Mouse (Mus musculus): ENCODE data around the gene Ccndbp1. TPM values are rescaled to one million over a fixed set of nuclear protein-coding genes. Genes with fewer than 3 reads are reported as not detected.

Gene Ccndbp1
- polyA plus RNA-seq, 1 experiment = 12.3 TPM

GRCm38 (mm10) chr2:120998863-120999262, 9.3 kb upstream of the Ccndbp1 start:
- no peak overlapping the region for H3K4me3 ChIP-seq (replicated peaks)
- no peaks in the 10 kb centered on the region; the same call in 1 of the 2 replicates for H3K9me3 ChIP-seq
- H3K27me3 ChIP-seq (replicated peaks) = no peaks in the 10 kb centered on the region
- peaks cover 11% of the 10 kb centered on the region for H3K36me3 ChIP-seq (replicated peaks; ENCODE audit: low read length)
- TF ChIP-seq FLI1 (IDR thresholded peaks at IDR 0.05; ENCODE audit: low read length) = no peak
- no peak for TF ChIP-seq GATA1 (IDR thresholded peaks at IDR 0.05; ENCODE audit: borderline replicate concordance, low read length)
- no peaks in the 10 kb centered on the region for H3K4me1 ChIP-seq

GRCm38 (mm10) chr2:121003586-121003985, 4.6 kb upstream of the Ccndbp1 start:
- TF ChIP-seq FLI1 (IDR thresholded peaks at IDR 0.05; ENCODE audit: low read length) = no peak
- TF ChIP-seq GATA1 (IDR thresholded peaks at IDR 0.05; ENCODE audit: borderline replicate concordance, low read length) = no peak
- H3K4me1 ChIP-seq = peaks cover 14% of the 10 kb centered on the region
- H3K36me3 ChIP-seq (replicated peaks; ENCODE audit: low read length) = peaks cover 11% of the 10 kb centered on the region

GRCm38 (mm10) chr2:121004018-121004811, 4.0 kb upstream of the Ccndbp1 start:
- no peak overlapping the region for H3K4me3 ChIP-seq (replicated peaks)
- no peaks in the 10 kb centered on the region; the same call in 1 of the 2 replicates for H3K9me3 ChIP-seq
- peaks cover 11% of the 10 kb centered on the region for H3K36me3 ChIP-seq (replicated peaks; ENCODE audit: low read length)
- H3K27me3 ChIP-seq (replicated peaks) = no peaks in the 10 kb centered on the region
- H3K4me1 ChIP-seq = peaks cover 19% of the 10 kb centered on the region
- TF ChIP-seq FLI1 (IDR thresholded peaks at IDR 0.05; ENCODE audit: low read length) = no peak
- TF ChIP-seq GATA1 (IDR thresholded peaks at IDR 0.05; ENCODE audit: borderline replicate concordance, low read length) = no peak

More at GRCm38 (mm10) chr2:121003586-121003985, 4.6 kb upstream of the Ccndbp1 start:
- H3K27me3 ChIP-seq (replicated peaks) = no peaks in the 10 kb centered on the region
- no peak overlapping the region for H3K4me3 ChIP-seq (replicated peaks)
- H3K9me3 ChIP-seq = no peaks in the 10 kb centered on the region; the same call in 1 of the 2 replicates

GRCm38 (mm10) chr2:121006986-121007385, 1.2 kb upstream of the Ccndbp1 start:
- H3K9me3 ChIP-seq = no peaks in the 10 kb centered on the region; the same call in 1 of the 2 replicates
- no peak overlapping the region for H3K4me3 ChIP-seq (replicated peaks)
- H3K4me1 ChIP-seq = peaks cover 24% of the 10 kb centered on the region
- no peak for TF ChIP-seq FLI1 (IDR thresholded peaks at IDR 0.05; ENCODE audit: low read length)
- TF ChIP-seq GATA1 (IDR thresholded peaks at IDR 0.05; ENCODE audit: borderline replicate concordance, low read length) = no peak
- H3K36me3 ChIP-seq (replicated peaks; ENCODE audit: low read length) = peaks cover 28% of the 10 kb centered on the region
- no peaks in the 10 kb centered on the region for H3K27me3 ChIP-seq (replicated peaks)

- peaks cover 38% of the 10 kb centered on the region for H3K36me3 ChIP-seq (replicated peaks; ENCODE audit: low read length)
- peak overlapping the region; percentile 98 for H3K4me3 ChIP-seq (replicated peaks)
- H3K9me3 ChIP-seq = no peaks in the 10 kb centered on the region
- H3K27me3 ChIP-seq (replicated peaks) = no peaks in the 10 kb centered on the region
- TF ChIP-seq GATA1 (IDR thresholded peaks at IDR 0.05; ENCODE audit: borderline replicate concordance, low read length) (no peak), FLI1 (IDR thresholded peaks at IDR 0.05; ENCODE audit: low read length) (no peak)
- peaks cover 24% of the 10 kb centered on the region for H3K4me1 ChIP-seq
These were observed 433 bp downstream of the Ccndbp1 start for GRCm38 (mm10) chr2:121008664-121009007.

- Histone ChIP-seq H3K27me3 (replicated peaks) (no peaks in the 10 kb centered on the region), H3K36me3 (replicated peaks; ENCODE audit: low read length) (peaks cover 42% of the 10 kb centered on the region), H3K9me3 (no peaks in the 10 kb centered on the region), H3K4me3 (replicated peaks) (peak overlapping the region; percentile 98), H3K4me1 (peaks cover 24% of the 10 kb centered on the region)
- TF ChIP-seq GATA1 (IDR thresholded peaks at IDR 0.05; ENCODE audit: borderline replicate concordance, low read length) (no peak), FLI1 (IDR thresholded peaks at IDR 0.05; ENCODE audit: low read length) (no peak)
These were observed 971 bp downstream of the Ccndbp1 start for GRCm38 (mm10) chr2:121009071-121009677.

- Histone ChIP-seq H3K4me3 (replicated peaks) (no peak overlapping the region), H3K4me1 (peaks cover 16% of the 10 kb centered on the region), H3K36me3 (replicated peaks; ENCODE audit: low read length) (peaks cover 76% of the 10 kb centered on the region), H3K27me3 (replicated peaks) (no peaks in the 10 kb centered on the region), H3K9me3 (no peaks in the 10 kb centered on the region)
- TF ChIP-seq FLI1 (IDR thresholded peaks at IDR 0.05; ENCODE audit: low read length) = no peak
These were observed 4.5 kb downstream of the Ccndbp1 start for GRCm38 (mm10) chr2:121012676-121013075.

- H3K4me1 ChIP-seq = no peaks in the 10 kb centered on the region
- peaks cover 75% of the 10 kb centered on the region for H3K36me3 ChIP-seq (replicated peaks; ENCODE audit: low read length)
- TF ChIP-seq GATA1 (IDR thresholded peaks at IDR 0.05; ENCODE audit: borderline replicate concordance, low read length) (no peak), FLI1 (IDR thresholded peaks at IDR 0.05; ENCODE audit: low read length) (no peak)
- no peaks in the 10 kb centered on the region for H3K27me3 ChIP-seq (replicated peaks)
- no peaks in the 10 kb centered on the region for H3K9me3 ChIP-seq
- no peak overlapping the region for H3K4me3 ChIP-seq (replicated peaks)
These were observed 7.3 kb downstream of the Ccndbp1 start for GRCm38 (mm10) chr2:121015507-121015906.

- no peaks in the 10 kb centered on the region for H3K27me3 ChIP-seq (replicated peaks)
- H3K36me3 ChIP-seq (replicated peaks; ENCODE audit: low read length) = peaks cover 69% of the 10 kb centered on the region
- no peaks in the 10 kb centered on the region for H3K9me3 ChIP-seq
- no peak overlapping the region for H3K4me3 ChIP-seq (replicated peaks)
- TF ChIP-seq FLI1 (IDR thresholded peaks at IDR 0.05; ENCODE audit: low read length) = no peak
- no peak for TF ChIP-seq GATA1 (IDR thresholded peaks at IDR 0.05; ENCODE audit: borderline replicate concordance, low read length)
- H3K4me1 ChIP-seq = no peaks in the 10 kb centered on the region
These were observed 8.0 kb downstream of the Ccndbp1 start for GRCm38 (mm10) chr2:121016226-121016625.

GRCm38 (mm10) chr2:121017151-121017550, 8.9 kb downstream of the Ccndbp1 start:
- peaks cover 60% of the 10 kb centered on the region for H3K36me3 ChIP-seq (replicated peaks; ENCODE audit: low read length)
- H3K4me1 ChIP-seq = 0 out of 2 replicates have a peak, but pooled peaks cover 3% of the 10 kb centered on the region
- no peak overlapping the region for H3K4me3 ChIP-seq (replicated peaks)
- no peaks in the 10 kb centered on the region for H3K9me3 ChIP-seq
- peaks cover 5% of the 10 kb centered on the region for H3K27me3 ChIP-seq (replicated peaks)
- TF ChIP-seq FLI1 (IDR thresholded peaks at IDR 0.05; ENCODE audit: low read length) (no peak), GATA1 (IDR thresholded peaks at IDR 0.05; ENCODE audit: borderline replicate concordance, low read length) (no peak)
